9 mouse cellular contexts compared by ENCODE assay signal in genomic region chr5:65157412-65158381, GRCm38 (mm10). TPM values are rescaled to one million over a fixed set of nuclear protein-coding genes. Genes with fewer than 3 reads are reported as not detected.
DNase-seq lines count a peak whose midpoint lies in the region; ATAC-seq and TF ChIP-seq lines count a peak whose summit lies in the region.
"Had no signal": no experiment of that assay in that cellular context is flagged by ENCODE, and none has a peak within 500 bp of the region (broad histone marks: within the 10 kb centered on the region; RNA-seq: fewer than 3 reads in every experiment).

No protein-coding gene starts in this region.

- H3K9me3 ChIP-seq in E14TG2a.4 (ENCODE audit: low read length): no peaks in the 10 kb centered on the region
- 0 out of 2 replicates have a peak, but pooled peaks cover 3% of the 10 kb centered on the region for H3K9me3 ChIP-seq in heart, embryonic 13.5 days
- no peaks in the 10 kb centered on the region for H3K9me3 ChIP-seq in stomach, postnatal 0 days (ENCODE audit: control insufficient read depth, low read length)

- no peaks in the 10 kb centered on the region for H3K36me3 ChIP-seq in E14TG2a.4 (ENCODE audit: insufficient read depth, low read length)
- H3K36me3 ChIP-seq in heart, embryonic 13.5 days: peaks cover 57% of the 10 kb centered on the region
- H3K36me3 ChIP-seq in stomach, postnatal 0 days (ENCODE audit: control insufficient read depth, insufficient read depth, low read length): peaks cover 5% of the 10 kb centered on the region; the same call in 1 of the 2 replicates

- H3K9ac ChIP-seq in heart, embryonic 13.5 days: no peak overlapping the region
- H3K9ac ChIP-seq in stomach, postnatal 0 days (ENCODE audit: low read length): no peak overlapping the region

- TF ChIP-seq EP300 in stomach, postnatal 0 days (optimal IDR thresholded peaks at IDR 0.05): no peak

- H3K27me3 ChIP-seq in E14TG2a.4 (ENCODE audit: insufficient read depth, low read length): peaks cover 2% of the 10 kb centered on the region; the same call in 1 of the 2 replicates
- no peaks in the 10 kb centered on the region for H3K27me3 ChIP-seq in heart, embryonic 13.5 days (replicated peaks)
- no peaks in the 10 kb centered on the region for H3K27me3 ChIP-seq in stomach, postnatal 0 days (ENCODE audit: control insufficient read depth, insufficient read depth, low read length)

- peak; percentile 58; the same call in 1 of the 2 replicates for ATAC-seq in heart, embryonic 13.5 days (ENCODE audit: extremely low read depth, insufficient number of reproducible peaks, low FRiP score, low TSS enrichment)
- peak; percentile 85 for ATAC-seq in stomach, postnatal 0 days (ENCODE audit: low FRiP score, low TSS enrichment)

- peak overlapping the region; percentile 79 for H3K27ac ChIP-seq in heart, embryonic 13.5 days (replicated peaks)
- H3K27ac ChIP-seq in stomach, postnatal 0 days (replicated peaks): peak overlapping the region; percentile 67
- H3K27ac ChIP-seq: macrophage had no signal

- 61% methylated on average over 22 of the region's 22 CpGs for WGBS in heart, embryonic 13.5 days
- 53% methylated on average over 22 of the region's 22 CpGs for WGBS in stomach, postnatal 0 days

- H3K4me3 ChIP-seq in E14TG2a.4 (replicated peaks; ENCODE audit: low read length): peak overlapping the region; percentile 20; the same call in 1 of the 2 replicates
- H3K4me3 ChIP-seq in heart, embryonic 13.5 days: no peak overlapping the region
- no peak overlapping the region for H3K4me3 ChIP-seq in stomach, postnatal 0 days (ENCODE audit: low read depth, low read length)

- peak; percentile 25 to 50 for DNase-seq in adrenal gland, adult 18-20 months (ENCODE audit: low spot score in 2 of 2)
- DNase-seq in kidney, postnatal 4 days: peak; percentile 79 to 87
- DNase-seq in stomach, postnatal 0 days (ENCODE audit: low spot score): peak; percentile 67
- DNase-seq in c-Kit-positive CD71-positive TER-119-positive erythroid progenitor cells, embryonic 14.5 days (ENCODE audit: low spot score): no peak
- no peak for DNase-seq in thymus, postnatal 25 days
- DNase-seq in cerebellum, adult 11 months: no peak

- H3K4me1 ChIP-seq in E14TG2a.4 (replicated peaks; ENCODE audit: low read depth, low read length): peaks cover 17% of the 10 kb centered on the region
- no peaks in the 10 kb centered on the region for H3K4me1 ChIP-seq in heart, embryonic 13.5 days
- H3K4me1 ChIP-seq in stomach, postnatal 0 days (replicated peaks; ENCODE audit: control insufficient read depth, insufficient read depth): no peaks in the 10 kb centered on the region

- TF ChIP-seq CTCF in E14TG2a.4 (conservative IDR thresholded peaks at IDR 0.05; ENCODE audit: low read length): no peak
- TF ChIP-seq CTCF in stomach, postnatal 0 days (IDR thresholded peaks at IDR 0.05; ENCODE audit: low read depth): peak; percentile 64

- peak overlapping the region; percentile 39; the same call in 1 of the 2 replicates for H3K4me2 ChIP-seq in heart, embryonic 13.5 days
- peak overlapping the region; percentile 42 for H3K4me2 ChIP-seq in stomach, postnatal 0 days (replicated peaks; ENCODE audit: low read depth)

RNA-seq across cellular contexts. Expression of gene Wdr19, which starts 41.8 kb away (rescaled TPM):
- 1 to 10 TPM; 5.5 to 7.0 TPM for total RNA-seq in adrenal gland, adult 18-20 months (2021)
- polyA plus RNA-seq in heart, embryonic 13.5 days (2015; fragmentation: Nextera tagmentation; extraction: Ambion mirVana): 5.6 and 6.2 TPM in 2 replicates
- polyA plus RNA-seq in stomach, postnatal 0 days (2015; fragmentation: Nextera tagmentation; extraction: Ambion mirVana): 2.4 and 2.7 TPM in 2 replicates

RNA-seq across cellular contexts. Expression of gene Klhl5, which starts 50.4 kb away (rescaled TPM):
- total RNA-seq in adrenal gland, adult 18-20 months (2021): 10 to 100 TPM; 44.1 to 47.7 TPM
- polyA plus RNA-seq in heart, embryonic 13.5 days (2015; fragmentation: Nextera tagmentation; extraction: Ambion mirVana): 12.3 and 14.1 TPM in 2 replicates
- polyA plus RNA-seq in stomach, postnatal 0 days (2015; fragmentation: Nextera tagmentation; extraction: Ambion mirVana): 13.8 and 14.9 TPM in 2 replicates

Comparison
In these comparisons a context has a peak if more than half of its experiments do, and no peak if none do; other contexts are left out.
1. DNase-seq: peak in adrenal gland, adult 18-20 months (2 of 2), kidney, postnatal 4 days (2 of 2) and stomach, postnatal 0 days (single experiment); none in c-Kit-positive CD71-positive TER-119-positive erythroid progenitor cells, embryonic 14.5 days (single experiment), thymus, postnatal 25 days (single experiment) and cerebellum, adult 11 months (single experiment).